ENCODE assay signal across 10 mouse cellular contexts in the genomic region with DNA sequence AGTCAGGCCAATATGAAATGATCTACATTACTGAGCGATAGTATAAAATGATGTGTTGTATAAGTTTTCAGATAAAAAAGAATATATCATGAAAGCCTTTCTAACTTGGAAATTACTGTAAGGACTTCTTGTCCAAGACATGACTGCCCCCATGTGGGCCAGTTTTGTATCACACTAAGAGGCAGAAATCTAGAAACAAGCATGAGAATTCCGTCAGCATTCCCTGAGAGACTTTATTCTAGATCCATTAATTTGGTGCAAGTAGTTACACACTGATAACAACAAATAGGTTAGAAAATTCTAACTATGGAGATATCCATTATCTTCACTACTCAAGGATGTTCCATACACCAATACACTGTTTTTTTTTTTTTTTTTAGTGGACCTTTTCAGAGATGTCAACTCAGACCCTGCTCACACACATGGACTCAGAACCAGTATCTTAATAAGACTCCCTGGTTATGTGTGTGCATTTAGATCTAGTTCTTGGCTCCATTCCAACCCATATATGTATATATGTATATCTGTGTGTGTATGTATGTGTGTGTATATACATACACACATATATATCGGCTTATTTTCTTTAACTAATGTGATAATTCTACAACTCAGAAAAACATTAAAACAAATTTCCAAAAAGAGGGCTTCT.
DNase-seq lines count a peak whose midpoint lies in the region; ATAC-seq and TF ChIP-seq lines count a peak whose summit lies in the region.
"Had no signal": no experiment of that assay in that cellular context is flagged by ENCODE, and none has a peak within 500 bp of the region (broad histone marks: within the 10 kb centered on the region; RNA-seq: fewer than 3 reads in every experiment).

No protein-coding gene starts in this region.

- TF ChIP-seq POLR2A in thymus, adult 2 months (IDR thresholded peaks at IDR 0.05; ENCODE audit: control insufficient read depth, extremely low read depth, insufficient read depth, low read length, poor library complexity), result no peak

- no peaks in the 10 kb centered on the region for H3K9me3 ChIP-seq in forebrain, embryonic 11.5 days (ENCODE audit: control insufficient read depth, low read length)
- no peaks in the 10 kb centered on the region for H3K9me3 ChIP-seq in hindbrain, postnatal 0 days (ENCODE audit: low read length)

- H3K27ac ChIP-seq in thymus, adult 2 months (ENCODE audit: control insufficient read depth, insufficient read depth, low read length), result no peak overlapping the region
- H3K27ac ChIP-seq in forebrain, embryonic 11.5 days (ENCODE audit: low read depth, low read length), result no peak overlapping the region
- no peak overlapping the region for H3K27ac ChIP-seq in hindbrain, postnatal 0 days

- H3K9ac ChIP-seq in forebrain, embryonic 11.5 days (ENCODE audit: low read length), result no peak overlapping the region
- no peak overlapping the region for H3K9ac ChIP-seq in hindbrain, postnatal 0 days (replicated peaks; ENCODE audit: low read length)

- peaks cover 1% of the 10 kb centered on the region; the same call in 1 of the 2 replicates for H3K36me3 ChIP-seq in thymus, adult 2 months (ENCODE audit: control insufficient read depth, insufficient read depth, low read length)
- no peaks in the 10 kb centered on the region for H3K36me3 ChIP-seq in forebrain, embryonic 11.5 days (ENCODE audit: control insufficient read depth, insufficient read depth, low read length)
- peaks cover 2% of the 10 kb centered on the region; the same call in 1 of the 2 replicates for H3K36me3 ChIP-seq in hindbrain, postnatal 0 days (ENCODE audit: insufficient read depth, low read length)

- intact Hi-C loops in left cerebral cortex, postnatal 36 days (cut with DNase I), result loop anchor here (10.0 kb wide), 1 partner anchor 700 kb away; no protein-coding TSS in a partner anchor

- TF ChIP-seq CTCF in thymus, adult 2 months (IDR thresholded peaks at IDR 0.05; ENCODE audit: borderline replicate concordance, control insufficient read depth, extremely low read depth, insufficient read depth, low read length, poor library complexity), result no peak
- TF ChIP-seq CTCF in hindbrain, postnatal 0 days (IDR thresholded peaks at IDR 0.05; ENCODE audit: low read depth), result peak; percentile 81

- DNase-seq in thymus, adult 2 months, result peak; percentile 18
- no peak for DNase-seq in thymus, postnatal 36 days
- peak; percentile 12 to 37 for DNase-seq in adrenal gland, postnatal 4 days (ENCODE audit: low spot score in 2 of 2)
- DNase-seq in forebrain, embryonic 11.5 days (ENCODE audit: low spot score), result peak; percentile 80
- DNase-seq in hindbrain, postnatal 0 days (ENCODE audit: low spot score), result peak; percentile 87
- DNase-seq in left cerebral cortex, postnatal 36 days (ENCODE audit: low spot score in 2 of 2), result peak; percentile 52 to 62
- peak; percentile 54 for DNase-seq in neural tube, embryonic 10.5 days (ENCODE audit: extremely low spot score, low spot score)

- H3K27me3 ChIP-seq in thymus, adult 2 months (ENCODE audit: control insufficient read depth, insufficient read depth, low read length), result no peaks in the 10 kb centered on the region
- no peaks in the 10 kb centered on the region for H3K27me3 ChIP-seq in forebrain, embryonic 11.5 days (ENCODE audit: control insufficient read depth, insufficient read depth, low read length)
- H3K27me3 ChIP-seq in hindbrain, postnatal 0 days (ENCODE audit: insufficient read depth, low read length), result no peaks in the 10 kb centered on the region

- H3K4me3 ChIP-seq in thymus, adult 2 months (ENCODE audit: control insufficient read depth, insufficient read depth, low read length), result no peak overlapping the region
- H3K4me3 ChIP-seq in forebrain, embryonic 11.5 days (ENCODE audit: low read depth, low read length), result no peak overlapping the region
- H3K4me3 ChIP-seq in hindbrain, postnatal 0 days (ENCODE audit: low read length), result no peak overlapping the region
- H3K4me3 ChIP-seq: erythroblast, embryonic 14.5 days; myocyte had no signal

- H3K4me1 ChIP-seq in thymus, adult 2 months (replicated peaks; ENCODE audit: control insufficient read depth, insufficient read depth, low read length), result no peaks in the 10 kb centered on the region
- no peaks in the 10 kb centered on the region for H3K4me1 ChIP-seq in forebrain, embryonic 11.5 days (replicated peaks; ENCODE audit: control insufficient read depth, insufficient read depth, low read length)
- no peaks in the 10 kb centered on the region for H3K4me1 ChIP-seq in hindbrain, postnatal 0 days (ENCODE audit: insufficient read depth, low read length)

- WGBS in thymus, adult 2 months, result 85% methylated on average over 3 of the region's 3 CpGs
- 48% methylated on average over 3 of the region's 3 CpGs for WGBS in forebrain, embryonic 11.5 days
- 42% methylated on average over 3 of the region's 3 CpGs for WGBS in hindbrain, postnatal 0 days

- 0 out of 2 replicates have a peak, but pooled peaks have one; percentile 15 for ATAC-seq in forebrain, embryonic 11.5 days (replicated peaks; ENCODE audit: low FRiP score)
- peak; percentile 40; the same call in 1 of the 2 replicates for ATAC-seq in hindbrain, postnatal 0 days
- ATAC-seq in granulocyte monocyte progenitor cell, adult 5-6 weeks (replicated peaks; ENCODE audit: poor library complexity, severe bottlenecking), result no peak; the same call in 1 of the 2 replicates

- no peak overlapping the region for H3K4me2 ChIP-seq in forebrain, embryonic 11.5 days (ENCODE audit: low read depth, low read length, severe bottlenecking)
- no peak overlapping the region for H3K4me2 ChIP-seq in hindbrain, postnatal 0 days (ENCODE audit: low read depth, low read length)

Comparison
In these comparisons a context has a peak if more than half of its experiments do, and no peak if none do; other contexts are left out.
1. DNase-seq: peak in thymus, adult 2 months (single experiment), adrenal gland, postnatal 4 days (2 of 2), forebrain, embryonic 11.5 days (single experiment), hindbrain, postnatal 0 days (single experiment), left cerebral cortex, postnatal 36 days (2 of 2) and neural tube, embryonic 10.5 days (single experiment); none in thymus, postnatal 36 days (0 of 2).